Mouse (Mus musculus): ENCODE data around the gene Tbl2. TPM values are rescaled to one million over a fixed set of nuclear protein-coding genes. Genes with fewer than 3 reads are reported as not detected.

Tbl2 gene
- polyA plus RNA-seq, 2 experiments, result 23.2 to 29.8 TPM

GRCm38 (mm10) chr5:135208197-135208596, 58.7 kb downstream of the Tbl2 start:
- Histone ChIP-seq H3K27ac (replicated peaks; ENCODE audit: low read depth, low read length) (no peak overlapping the region), H3K4me1 (ENCODE audit: control insufficient read depth, insufficient read depth, low read length) (no peaks in the 10 kb centered on the region), H3K27me3 (ENCODE audit: control insufficient read depth, insufficient read depth, low read length) (no peaks in the 10 kb centered on the region), H3K9me3 (ENCODE audit: control insufficient read depth, low read length) (no peaks in the 10 kb centered on the region), H3K36me3 (ENCODE audit: control insufficient read depth, insufficient read depth, low read length) (peaks cover 97% of the 10 kb centered on the region), H3K4me3 (replicated peaks; ENCODE audit: low read length) (no peak overlapping the region), H3K9ac (ENCODE audit: low read depth, low read length, severe bottlenecking) (no peak overlapping the region), H3K4me2 (replicated peaks; ENCODE audit: low read depth, low read length, severe bottlenecking) (no peak overlapping the region)
- ATAC-seq (ENCODE audit: low FRiP score, low read depth) (no peak), DNase-seq (ENCODE audit: low spot score) (no peak)
- no peak for TF ChIP-seq POLR2A (IDR thresholded peaks at IDR 0.05; ENCODE audit: borderline replicate concordance, extremely low read depth, insufficient read depth, insufficient read length)
- WGBS, result 93% methylated on average over 1 of the region's 1 CpGs

Small RNAs within 50 kb of the gene (microRNA-seq; reads per million reads assigned to microRNA genes)
- gene Gm25315, result not detected

Other genes with a start within 250 kb of the Tbl2 start
- not detected in 2 replicates for gene Tmem270, start 242.9 kb upstream of the Tbl2 start, polyA plus RNA-seq (2012; rRNA removed)
- not detected in 2 replicates for gene Tmem270, start 242.9 kb upstream of the Tbl2 start, polyA plus RNA-seq (2014; fragmentation: Nextera tagmentation; extraction: Ambion mirVana)
- 0.33 TPM in 2 replicates for gene Cldn13, start 234.1 kb upstream of the Tbl2 start, polyA plus RNA-seq (2012; rRNA removed)
- not detected in 2 replicates for gene Cldn13, start 234.1 kb upstream of the Tbl2 start, polyA plus RNA-seq (2014; fragmentation: Nextera tagmentation; extraction: Ambion mirVana)
- 14.8 and 14.9 TPM in 2 replicates for gene Mettl27, start 217.3 kb upstream of the Tbl2 start, polyA plus RNA-seq (2012; rRNA removed)
- 18.9 and 21.3 TPM in 2 replicates for gene Mettl27, start 217.3 kb upstream of the Tbl2 start, polyA plus RNA-seq (2014; fragmentation: Nextera tagmentation; extraction: Ambion mirVana)
- gene Cldn4, start 202.7 kb upstream of the Tbl2 start, polyA plus RNA-seq (2012; rRNA removed), result 48.4 and 50.0 TPM in 2 replicates
- gene Cldn4, start 202.7 kb upstream of the Tbl2 start, polyA plus RNA-seq (2014; fragmentation: Nextera tagmentation; extraction: Ambion mirVana), result 49.3 and 61.5 TPM in 2 replicates
- gene Cldn3, start 163.4 kb upstream of the Tbl2 start, polyA plus RNA-seq (2012; rRNA removed), result 7.2 and 8.8 TPM in 2 replicates
- gene Cldn3, start 163.4 kb upstream of the Tbl2 start, polyA plus RNA-seq (2014; fragmentation: Nextera tagmentation; extraction: Ambion mirVana), result 14.7 and 18.3 TPM in 2 replicates
- gene Abhd11, start 140.5 kb upstream of the Tbl2 start, polyA plus RNA-seq (2012; rRNA removed), result 83.2 and 94.3 TPM in 2 replicates
- gene Abhd11, start 140.5 kb upstream of the Tbl2 start, polyA plus RNA-seq (2014; fragmentation: Nextera tagmentation; extraction: Ambion mirVana), result 64.7 and 67.4 TPM in 2 replicates
- gene Stx1a, start 126.2 kb upstream of the Tbl2 start, polyA plus RNA-seq (2012; rRNA removed), result 39.2 and 45.5 TPM in 2 replicates
- 11.4 and 13.0 TPM in 2 replicates for gene Stx1a, start 126.2 kb upstream of the Tbl2 start, polyA plus RNA-seq (2014; fragmentation: Nextera tagmentation; extraction: Ambion mirVana)
- 29.1 and 31.3 TPM in 2 replicates for gene Dnajc30, start 85.5 kb upstream of the Tbl2 start, polyA plus RNA-seq (2012; rRNA removed)
- 32.6 and 39.2 TPM in 2 replicates for gene Dnajc30, start 85.5 kb upstream of the Tbl2 start, polyA plus RNA-seq (2014; fragmentation: Nextera tagmentation; extraction: Ambion mirVana)
- 107 and 121 TPM in 2 replicates for gene Bud23, start 84.7 kb upstream of the Tbl2 start, polyA plus RNA-seq (2012; rRNA removed)
- gene Bud23, start 84.7 kb upstream of the Tbl2 start, polyA plus RNA-seq (2014; fragmentation: Nextera tagmentation; extraction: Ambion mirVana), result 101 and 108 TPM in 2 replicates
- gene Vps37d, start 71.4 kb upstream of the Tbl2 start, polyA plus RNA-seq (2012; rRNA removed), result 24.5 and 32.0 TPM in 2 replicates
- 10.7 and 12.3 TPM in 2 replicates for gene Vps37d, start 71.4 kb upstream of the Tbl2 start, polyA plus RNA-seq (2014; fragmentation: Nextera tagmentation; extraction: Ambion mirVana)
- 3.3 and 5.3 TPM in 2 replicates for gene Mlxipl, start 59.8 kb upstream of the Tbl2 start, polyA plus RNA-seq (2012; rRNA removed)
- 0.54 and 1.6 TPM in 2 replicates for gene Mlxipl, start 59.8 kb upstream of the Tbl2 start, polyA plus RNA-seq (2014; fragmentation: Nextera tagmentation; extraction: Ambion mirVana)
- 20.6 and 24.6 TPM in 2 replicates for gene Bcl7b, start 18.6 kb downstream of the Tbl2 start, polyA plus RNA-seq (2012; rRNA removed)
- 43.3 and 46.2 TPM in 2 replicates for gene Bcl7b, start 18.6 kb downstream of the Tbl2 start, polyA plus RNA-seq (2014; fragmentation: Nextera tagmentation; extraction: Ambion mirVana)
- 72.7 and 73.0 TPM in 2 replicates for gene Baz1b, start 37.6 kb downstream of the Tbl2 start, polyA plus RNA-seq (2012; rRNA removed)
- 52.3 and 58.8 TPM in 2 replicates for gene Baz1b, start 37.6 kb downstream of the Tbl2 start, polyA plus RNA-seq (2014; fragmentation: Nextera tagmentation; extraction: Ambion mirVana)
- gene Fzd9, start 101.6 kb downstream of the Tbl2 start, polyA plus RNA-seq (2012; rRNA removed), result 31.2 and 50.0 TPM in 2 replicates
- gene Fzd9, start 101.6 kb downstream of the Tbl2 start, polyA plus RNA-seq (2014; fragmentation: Nextera tagmentation; extraction: Ambion mirVana), result 19.4 and 23.1 TPM in 2 replicates
- gene Fkbp6, start 200.4 kb downstream of the Tbl2 start, polyA plus RNA-seq (2012; rRNA removed), result 0.06 and 0.32 TPM in 2 replicates
- gene Fkbp6, start 200.4 kb downstream of the Tbl2 start, polyA plus RNA-seq (2014; fragmentation: Nextera tagmentation; extraction: Ambion mirVana), result not detected in 2 replicates
- gene Trim50, start 203.6 kb downstream of the Tbl2 start, polyA plus RNA-seq (2012; rRNA removed), result not detected in 2 replicates
- not detected in 2 replicates for gene Trim50, start 203.6 kb downstream of the Tbl2 start, polyA plus RNA-seq (2014; fragmentation: Nextera tagmentation; extraction: Ambion mirVana)
- gene Nsun5, start 220.3 kb downstream of the Tbl2 start, polyA plus RNA-seq (2012; rRNA removed), result 52.1 and 65.4 TPM in 2 replicates
- 26.2 and 29.1 TPM in 2 replicates for gene Nsun5, start 220.3 kb downstream of the Tbl2 start, polyA plus RNA-seq (2014; fragmentation: Nextera tagmentation; extraction: Ambion mirVana)
- 38.1 and 53.0 TPM in 2 replicates for gene Pom121, start 244.9 kb downstream of the Tbl2 start, polyA plus RNA-seq (2012; rRNA removed)
- 15.3 and 18.3 TPM in 2 replicates for gene Pom121, start 244.9 kb downstream of the Tbl2 start, polyA plus RNA-seq (2014; fragmentation: Nextera tagmentation; extraction: Ambion mirVana)

All from limb, embryonic 14.5 days (tissue).